Mouse (Mus musculus) adrenal gland, postnatal 10 days (tissue): ENCODE data around the gene Zfp706. TPM values are rescaled to one million over a fixed set of nuclear protein-coding genes. Genes with fewer than 3 reads are reported as not detected.
"Not testable (repeated sequence)": the region's sequence is repeated elsewhere in the genome, so short reads cannot be mapped to it uniquely, and the experiment has no call there.

ENCODE experiments used
- DNase-seq: peaks from one replicate; pipeline ENCODE4 v3.0.0; 2021; ENCODE audit warnings: mixed read lengths
- total RNA-seq, 2 experiments: library from RNA; stranded (reverse); gene quantifications; 2 replicates each; pipeline ENCODE4 v1.2.3; 2021

Zfp706 gene
- total RNA-seq, 2 experiments from 2014 or later: 179 to 181 TPM

GRCm38 (mm10) chr15:37008546-37008945 is 973 bp upstream of the Zfp706 start:
- no peak for DNase-seq

DNA sequence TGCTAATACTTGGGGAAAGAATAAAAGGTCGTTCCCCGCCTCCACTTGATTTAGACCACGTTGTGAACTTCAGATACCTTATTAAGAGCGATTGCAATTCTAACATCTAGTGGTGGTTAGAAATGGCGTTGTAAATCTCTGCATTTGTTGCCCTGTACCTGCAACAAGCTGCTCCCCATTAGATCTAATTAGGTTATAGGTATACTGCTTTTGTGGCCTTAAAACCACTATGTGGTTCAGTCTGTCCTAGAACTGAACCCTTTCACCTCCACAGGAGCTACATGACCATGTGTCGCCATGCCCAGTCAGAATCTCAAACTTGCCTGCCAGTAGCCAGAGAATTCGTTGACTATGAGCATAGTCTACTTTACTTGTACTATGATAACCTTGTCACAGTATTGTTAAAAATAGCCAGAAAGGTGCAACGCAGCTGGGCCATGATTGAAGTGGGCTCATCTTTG is 416 bp upstream of the Zfp706 start:
- DNase-seq: no peak

GRCm38 (mm10) chr15:37006475-37007164 is 953 bp downstream of the Zfp706 start:
- DNase-seq: peak; percentile 56

GRCm38 (mm10) chr15:37005793-37006474 is 1.6 kb downstream of the Zfp706 start:
- DNase-seq: no peak

GRCm38 (mm10) chr15:37004858-37005257 is 2.7 kb downstream of the Zfp706 start:
- no peak for DNase-seq

GRCm38 (mm10) chr15:37002276-37002675 is 5.3 kb downstream of the Zfp706 start:
- no peak for DNase-seq

GRCm38 (mm10) chr15:36999602-37000001 is 8.0 kb downstream of the Zfp706 start:
- not testable (repeated sequence) for DNase-seq

DNA sequence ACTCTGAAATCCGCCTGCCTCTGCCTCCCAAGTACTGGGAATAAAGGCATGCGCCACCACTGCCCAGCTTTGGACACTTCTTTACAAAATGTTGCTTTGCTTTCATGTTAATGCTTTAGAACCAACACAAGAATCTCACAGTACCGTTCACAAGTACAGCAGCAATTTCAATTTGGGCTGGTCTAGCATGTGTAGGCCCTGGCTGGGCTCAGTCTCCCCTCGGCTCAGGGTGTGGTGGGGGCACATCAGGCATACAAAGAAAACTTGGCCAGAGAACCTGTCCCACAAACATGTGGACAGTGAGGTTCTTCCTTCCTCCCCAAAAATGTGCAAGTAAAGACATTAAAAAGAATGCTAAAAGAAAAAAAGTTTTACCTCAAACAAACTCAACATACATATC is 12.4 kb downstream of the Zfp706 start:
- no peak for DNase-seq

GRCm38 (mm10) chr15:36994665-36995064 is 12.9 kb downstream of the Zfp706 start:
- DNase-seq: no peak

- DNase-seq: no peak
Measured at GRCm38 (mm10) chr15:36993435-36994178, 14.0 kb downstream of the Zfp706 start.

DNA sequence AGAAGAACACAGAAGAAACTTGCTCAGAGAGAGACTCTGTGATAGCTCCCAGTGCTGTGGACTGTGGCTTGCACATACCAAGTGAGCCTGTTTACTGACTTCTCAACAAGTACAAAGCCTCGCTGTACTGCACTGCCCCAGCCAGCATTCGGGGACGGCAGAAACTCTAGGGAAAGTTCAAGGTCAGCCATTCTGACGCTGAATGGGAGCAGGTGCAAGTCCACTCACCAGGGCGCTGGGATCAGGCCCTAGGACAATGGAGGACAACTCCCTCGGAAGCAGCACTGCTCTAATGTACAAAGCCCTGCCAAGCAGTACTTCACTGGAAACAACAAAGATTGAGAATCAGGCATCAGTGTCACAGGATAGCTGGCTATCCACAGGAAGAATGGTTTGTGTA is 16.2 kb downstream of the Zfp706 start:
- peak; percentile 30 for DNase-seq

DNA sequence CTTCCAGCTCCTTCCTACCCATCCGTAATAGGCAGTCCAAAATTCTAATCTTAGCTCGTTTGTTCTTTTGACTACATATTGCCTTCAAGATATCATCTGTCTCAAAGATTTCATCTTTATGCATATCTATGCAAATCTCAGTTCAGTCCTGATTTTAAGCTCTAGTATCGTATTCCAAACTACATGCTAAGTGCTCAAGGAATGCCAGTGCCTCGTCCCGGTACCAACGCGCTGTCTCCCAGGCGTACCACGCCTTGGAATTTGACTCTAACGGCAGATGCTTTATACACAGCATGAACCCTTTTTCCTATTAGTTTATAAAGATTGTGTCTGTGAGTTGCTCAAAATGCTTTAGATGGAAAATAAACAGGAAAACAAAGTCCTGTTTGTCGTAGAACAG is 17.7 kb downstream of the Zfp706 start:
- no peak for DNase-seq

- DNase-seq: no peak
Measured at GRCm38 (mm10) chr15:36988718-36989115, 18.9 kb downstream of the Zfp706 start.

DNA sequence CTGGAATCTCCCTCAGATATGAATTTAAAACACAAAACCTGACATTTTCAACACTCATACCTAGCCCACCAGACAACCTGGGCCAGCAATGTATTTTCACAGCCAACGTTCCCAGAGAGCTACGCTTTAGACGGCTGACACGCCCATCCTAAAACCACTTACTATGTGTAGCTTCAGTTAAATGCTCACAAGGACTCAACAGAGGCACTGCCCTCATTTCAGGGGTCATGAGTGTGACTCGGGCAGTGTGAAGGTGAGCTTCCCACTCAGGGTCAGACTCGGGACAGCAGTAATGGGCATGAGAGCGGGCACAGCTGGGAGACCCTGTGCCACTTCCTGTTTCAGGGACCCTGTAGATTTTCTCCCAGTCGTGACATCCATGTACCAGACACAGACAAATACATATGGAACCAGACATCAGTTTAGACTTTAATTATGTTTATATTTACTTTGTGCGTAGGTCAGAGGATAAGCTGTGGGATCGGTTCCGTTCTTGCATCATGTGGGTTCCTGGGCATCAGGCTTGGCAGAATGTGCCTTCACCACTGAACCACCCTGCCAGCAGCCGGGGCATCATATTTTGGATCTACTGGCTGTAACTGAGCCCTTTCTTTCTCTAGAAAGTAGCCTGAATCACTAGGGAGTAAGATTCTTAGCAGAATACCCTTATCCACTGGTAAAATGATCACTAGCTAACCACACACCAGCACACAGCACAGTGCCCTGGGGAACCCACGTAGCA is 19.4 kb downstream of the Zfp706 start:
- no peak for DNase-seq

- no peak for DNase-seq
Measured at GRCm38 (mm10) chr15:36987211-36987877, 20.2 kb downstream of the Zfp706 start.

- no peak for DNase-seq
Measured at GRCm38 (mm10) chr15:36985567-36985925, 22.0 kb downstream of the Zfp706 start.

DNA sequence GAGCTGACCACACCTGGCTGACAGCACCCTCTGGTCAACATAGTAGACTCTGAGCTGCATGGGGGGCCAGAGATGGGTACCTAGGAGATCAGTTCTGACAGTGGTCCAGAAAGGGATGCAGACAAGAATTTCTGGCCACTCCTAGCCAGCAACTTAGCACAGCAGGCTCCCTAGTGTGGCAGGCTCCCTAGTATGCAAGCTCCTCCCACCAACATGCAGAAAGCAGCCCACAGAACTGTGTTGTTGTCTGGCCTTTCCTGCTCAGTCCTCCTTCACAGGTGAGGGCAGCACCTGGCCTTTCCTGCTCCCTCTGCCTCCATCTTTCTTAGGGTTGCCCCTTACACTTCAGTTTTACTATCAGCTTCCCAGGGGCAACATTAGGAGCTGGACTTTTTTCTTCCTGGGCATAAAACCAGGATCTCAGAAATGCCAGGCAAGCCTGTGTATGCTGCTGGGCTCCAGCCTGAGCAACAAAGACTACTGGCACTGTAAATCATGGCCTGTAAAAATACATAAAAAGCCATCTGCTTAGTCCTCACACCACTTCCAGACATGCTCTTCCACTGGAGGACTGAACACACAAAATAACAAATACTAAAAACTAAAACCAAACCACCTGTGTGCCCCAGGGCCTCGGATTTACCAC is 22.5 kb downstream of the Zfp706 start:
- DNase-seq: no peak

DNA sequence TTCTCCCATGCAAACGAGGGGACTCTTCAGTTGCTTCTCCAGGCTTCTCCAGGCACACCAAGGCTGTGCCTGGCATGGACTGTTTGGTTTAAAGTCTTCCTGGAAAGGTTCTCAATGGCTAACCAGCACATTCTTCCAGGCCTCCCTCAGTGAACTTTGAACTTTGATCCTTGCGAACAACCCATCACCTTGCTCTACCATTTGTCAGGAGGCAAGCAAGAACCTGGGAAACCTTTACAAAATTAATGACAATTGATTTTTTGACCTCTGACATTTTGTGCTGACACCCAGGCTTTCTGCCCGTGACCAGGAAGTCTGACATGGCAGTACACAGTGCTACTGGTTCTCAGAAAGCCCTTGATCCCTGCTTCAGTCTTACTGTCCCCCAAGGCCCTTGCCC is 24.1 kb downstream of the Zfp706 start:
- no peak for DNase-seq

- no peak for DNase-seq
Measured at GRCm38 (mm10) chr15:36980238-36980637, 27.3 kb downstream of the Zfp706 start.

DNA sequence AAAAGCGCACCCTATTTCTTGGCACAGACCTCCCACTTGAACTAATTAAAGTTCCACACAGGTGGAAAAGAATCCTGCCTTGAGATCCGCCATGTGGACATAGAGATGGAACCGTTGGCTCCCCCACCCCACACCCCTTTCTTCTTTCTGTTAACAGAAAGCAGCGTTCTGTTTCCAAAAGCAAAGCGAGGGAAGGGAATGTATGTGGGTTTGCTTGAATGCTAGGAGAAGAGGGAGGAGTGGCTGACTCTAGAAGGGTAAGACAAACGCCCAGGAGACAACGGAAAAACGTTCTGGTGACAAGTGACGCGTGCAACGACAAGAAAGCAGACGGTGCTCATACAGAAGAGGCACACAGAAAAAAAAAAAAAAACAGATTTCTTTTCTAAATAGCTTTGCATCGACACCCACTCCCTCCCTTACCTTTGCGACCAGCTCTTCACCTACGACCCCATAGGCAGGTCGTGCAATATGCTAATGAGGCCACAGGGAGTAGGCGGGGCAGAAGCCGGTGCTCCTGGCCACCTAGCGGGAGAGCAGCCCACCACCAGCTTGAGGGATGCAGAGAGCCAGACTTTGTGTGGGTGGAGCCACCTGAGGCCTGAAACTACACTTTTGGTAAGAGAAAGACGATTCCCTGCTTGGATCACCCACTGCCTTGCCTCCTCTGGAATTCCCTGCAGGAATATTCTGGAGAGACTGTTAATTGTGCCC is 27.9 kb downstream of the Zfp706 start:
- peak; percentile 47 for DNase-seq

GRCm38 (mm10) chr15:36979159-36979487 is 28.4 kb downstream of the Zfp706 start:
- DNase-seq: no peak
